Mouse (Mus musculus) MEL-GATA-1-ER (cell line): ENCODE results near the gene Il12rb1.
A peak's percentile ranks its signal among the peaks of the same experiment; 100 is the strongest.

ENCODE experiments used
- DNase-seq: peaks from one replicate; pipeline ENCODE4 v3.0.0-alpha.2; 2012; ENCODE audit warnings: low read depth; ENCODE audit errors: extremely low read depth

Il12rb1 gene

GRCm38 (mm10) chr8:70850132-70850845 is 42.0 kb downstream of the Il12rb1 start:
- no peak for DNase-seq

- DNase-seq: no peak
Measured at GRCm38 (mm10) chr8:70850947-70851346, 42.7 kb downstream of the Il12rb1 start.

- DNase-seq: no peak
Measured at GRCm38 (mm10) chr8:70851837-70852236, 43.6 kb downstream of the Il12rb1 start.

- no peak for DNase-seq
Measured at GRCm38 (mm10) chr8:70852595-70853231, 44.5 kb downstream of the Il12rb1 start.

GRCm38 (mm10) chr8:70853863-70854262 is 45.6 kb downstream of the Il12rb1 start:
- DNase-seq: peak; percentile 62

- no peak for DNase-seq
Measured at GRCm38 (mm10) chr8:70856028-70856427, 47.8 kb downstream of the Il12rb1 start.

- peak; percentile 24 for DNase-seq
Measured at GRCm38 (mm10) chr8:70856541-70857197, 48.4 kb downstream of the Il12rb1 start.

- DNase-seq: no peak
Measured at GRCm38 (mm10) chr8:70857516-70857915, 49.3 kb downstream of the Il12rb1 start.

- no peak for DNase-seq
Measured at GRCm38 (mm10) chr8:70862824-70863641, 54.8 kb downstream of the Il12rb1 start, which contains the start of gene Kcnn1. Gene Kcnn1 (minus strand): TSS chr8:70863258.

- no peak for DNase-seq
Measured at GRCm38 (mm10) chr8:70863956-70864711, 55.9 kb downstream of the Il12rb1 start.

- DNase-seq: peak; percentile 39
Measured at GRCm38 (mm10) chr8:70864712-70865221, 56.5 kb downstream of the Il12rb1 start.

- peak; percentile 96 for DNase-seq
Measured at GRCm38 (mm10) chr8:70865350-70866000, 57.2 kb downstream of the Il12rb1 start.

GRCm38 (mm10) chr8:70866001-70866520 is 57.8 kb downstream of the Il12rb1 start:
- DNase-seq: no peak

GRCm38 (mm10) chr8:70866566-70866965 is 58.3 kb downstream of the Il12rb1 start:
- no peak for DNase-seq

- DNase-seq: peak; percentile 19
Measured at GRCm38 (mm10) chr8:70868559-70869198, 60.4 kb downstream of the Il12rb1 start.

- no peak for DNase-seq
Measured at GRCm38 (mm10) chr8:70869199-70869571, 60.9 kb downstream of the Il12rb1 start.

- DNase-seq: peak; percentile 56
Measured at GRCm38 (mm10) chr8:70869601-70870041, 61.4 kb downstream of the Il12rb1 start.
